Mouse (Mus musculus) MEL (cell line): ENCODE data around the gene Kctd20. TPM values are rescaled to one million over a fixed set of nuclear protein-coding genes. Genes with fewer than 3 reads are reported as not detected.

Experiments
- DNase-seq: peaks from one replicate; pipeline ENCODE4 v3.0.0; 2011; ENCODE audit warnings: low read depth, low spot score
- H3K27ac ChIP-seq: 2 replicates; pipeline ENCODE4 v1.5.1; 2012; ENCODE audit warnings: low read depth, mild to moderate bottlenecking, control low read depth, low read length, moderate library complexity; ENCODE audit not compliant: control insufficient read depth
- H3K27me3 ChIP-seq, 2 experiments: fragments of 150-350 bp in 1 of 2; sonication (generic) in 1 of 2; 2 replicates each; pipeline ENCODE4 v1.6.1; 2012; ENCODE audit warnings: low read length in 2 of 2, mild to moderate bottlenecking in 2 of 2, improper control_type of control experiment in 1 of 2, moderate library complexity in 1 of 2; ENCODE audit not compliant: insufficient read depth in 2 of 2, control insufficient read depth in 1 of 2
- H3K36me3 ChIP-seq, 2 experiments: 2 replicates each; pipeline ENCODE4 v1.6.1; 2012 to 2014; ENCODE audit warnings: low read length in 2 of 2, improper control_type of control experiment in 1 of 2, inconsistent platforms in 1 of 2, mild to moderate bottlenecking in 1 of 2; ENCODE audit not compliant: insufficient read depth in 2 of 2, control insufficient read depth in 1 of 2
- H3K4me1 ChIP-seq, 2 experiments: fragments of 150-350 bp in 1 of 2; sonication (generic) in 1 of 2; 2 replicates each; pipeline ENCODE4 v1.6.1; 2012; ENCODE audit warnings: low read length in 2 of 2, improper control_type of control experiment in 1 of 2, mild to moderate bottlenecking in 1 of 2; ENCODE audit not compliant: insufficient read depth in 2 of 2, control insufficient read depth in 1 of 2
- H3K4me3 ChIP-seq, 2 experiments: fragments of 150-350 bp in 1 of 2; sonication (generic) in 1 of 2; 2 replicates each; pipeline ENCODE4 v1.5.1; 2012; ENCODE audit warnings: low read depth in 2 of 2, low read length in 2 of 2, mild to moderate bottlenecking in 2 of 2, moderate library complexity in 2 of 2, control low read depth in 1 of 2, improper control_type of control experiment in 1 of 2; ENCODE audit not compliant: control insufficient read depth in 1 of 2, insufficient read depth in 1 of 2
- H3K79me2 ChIP-seq: 2 replicates; pipeline ENCODE4 v1.6.1; 2012; ENCODE audit warnings: mild to moderate bottlenecking, low read length, moderate library complexity; ENCODE audit not compliant: control insufficient read depth, poor library complexity, insufficient read depth
- H3K9ac ChIP-seq: 2 replicates; pipeline ENCODE4 v1.6.1; 2012; ENCODE audit warnings: low read depth, mild to moderate bottlenecking, control low read depth, low read length, moderate library complexity; ENCODE audit not compliant: control insufficient read depth, poor library complexity, severe bottlenecking
- H3K9me3 ChIP-seq: fragments of 150-350 bp; sonication (generic); replicated peaks from 2 replicates; pipeline ENCODE4 v1.6.1; 2012; ENCODE audit warnings: mild to moderate bottlenecking, low read length, improper control_type of control experiment, moderate library complexity; ENCODE audit not compliant: insufficient read depth
- CHD1 ChIP-seq: IDR thresholded peaks from 2 replicates; pipeline ENCODE4 v1.6.1; 2012; ENCODE audit warnings: low read depth, mild to moderate bottlenecking, inconsistent platforms, low read length, improper control_type of control experiment
- CTCF ChIP-seq, 3 experiments: IDR thresholded peaks in 2 of 3; conservative IDR thresholded peaks in 1 of 3; 2 replicates each; pipeline ENCODE4 v1.5.1; 2011 to 2012; ENCODE audit warnings: low read length in 3 of 3, low read depth in 2 of 3, mild to moderate bottlenecking in 2 of 3, improper control_type of control experiment in 1 of 3, inconsistent platforms in 1 of 3, mixed read lengths in 1 of 3, moderate library complexity in 1 of 3; ENCODE audit not compliant: control insufficient read depth in 1 of 3, insufficient read depth in 1 of 3, poor library complexity in 1 of 3, severe bottlenecking in 1 of 3
- E2F4 ChIP-seq: IDR thresholded peaks from 2 replicates; pipeline ENCODE4 v1.6.1; 2011; ENCODE audit warnings: low read depth, low read length, improper control_type of control experiment, borderline replicate concordance
- ELF1 ChIP-seq: IDR thresholded peaks from 2 replicates; pipeline ENCODE4 v1.6.1; 2014; ENCODE audit warnings: low read depth, mild to moderate bottlenecking, inconsistent platforms, low read length, improper control_type of control experiment, moderate library complexity
- EP300 ChIP-seq, 2 experiments: IDR thresholded peaks; 2 replicates each; pipeline ENCODE4 v1.6.1; 2011; ENCODE audit warnings: improper control_type of control experiment in 2 of 2, low read length in 2 of 2, low read depth in 1 of 2, mild to moderate bottlenecking in 1 of 2
- ETS1 ChIP-seq: IDR thresholded peaks from 2 replicates; pipeline ENCODE4 v1.6.1; 2012; ENCODE audit warnings: low read depth, mild to moderate bottlenecking, inconsistent platforms, low read length, improper control_type of control experiment, moderate library complexity
- GATA1 ChIP-seq: IDR thresholded peaks from 2 replicates; pipeline ENCODE4 v1.6.1; 2011; ENCODE audit warnings: low read depth, low read length, improper control_type of control experiment
- JUND ChIP-seq: IDR thresholded peaks from 2 replicates; pipeline ENCODE4 v1.6.1; 2011; ENCODE audit warnings: low read depth, mild to moderate bottlenecking, improper control_type of control experiment, low read length
- KAT2A ChIP-seq: conservative IDR thresholded peaks from 2 replicates; pipeline ENCODE4 v1.6.1; 2012; ENCODE audit warnings: low read depth, low read length, improper control_type of control experiment, inconsistent platforms
- MAFK ChIP-seq: IDR thresholded peaks from 2 replicates; pipeline ENCODE4 v1.6.1; 2011; ENCODE audit warnings: low read depth, mild to moderate bottlenecking, low read length, improper control_type of control experiment, borderline replicate concordance
- MAX ChIP-seq: IDR thresholded peaks from 2 replicates; pipeline ENCODE4 v1.6.1; 2011; ENCODE audit warnings: low read length, improper control_type of control experiment
- MAZ ChIP-seq: IDR thresholded peaks from 2 replicates; pipeline ENCODE4 v1.6.1; 2012; ENCODE audit warnings: low read depth, mild to moderate bottlenecking, inconsistent platforms, low read length, improper control_type of control experiment
- MEF2A ChIP-seq: IDR thresholded peaks from 2 replicates; pipeline ENCODE4 v1.6.1; 2014; ENCODE audit warnings: low read depth, mild to moderate bottlenecking, inconsistent platforms, low read length, improper control_type of control experiment; ENCODE audit not compliant: poor library complexity, insufficient replicate concordance, severe bottlenecking; ENCODE audit errors: extremely low read depth
- MYC ChIP-seq: IDR thresholded peaks from 2 replicates; pipeline ENCODE4 v1.6.1; 2011; ENCODE audit warnings: low read depth, mild to moderate bottlenecking, low read length, improper control_type of control experiment, moderate library complexity
- NELFE ChIP-seq: IDR thresholded peaks from 2 replicates; pipeline ENCODE4 v1.6.1; 2011; ENCODE audit warnings: low read depth, low read length, improper control_type of control experiment
- POLR2AphosphoS2 ChIP-seq: IDR thresholded peaks from 2 replicates; pipeline ENCODE4 v1.6.1; 2011; ENCODE audit warnings: low read length, improper control_type of control experiment
- POLR2AphosphoS5 ChIP-seq: IDR thresholded peaks from 2 replicates; pipeline ENCODE4 v1.6.1; 2012; ENCODE audit warnings: low read depth, borderline replicate concordance, mild to moderate bottlenecking, inconsistent platforms, low read length, moderate library complexity, mixed read lengths
- SMC3 ChIP-seq: IDR thresholded peaks from 2 replicates; pipeline ENCODE4 v1.6.1; 2011; ENCODE audit warnings: low read depth, low read length, improper control_type of control experiment
- TAL1 ChIP-seq: IDR thresholded peaks from 2 replicates; pipeline ENCODE4 v1.6.1; 2012; ENCODE audit warnings: mild to moderate bottlenecking, inconsistent platforms, low read length, moderate library complexity, mixed read lengths
- TBP ChIP-seq: IDR thresholded peaks from 2 replicates; pipeline ENCODE4 v1.8.0; 2011; ENCODE audit warnings: low read depth, low read length, improper control_type of control experiment
- TCF12 ChIP-seq: IDR thresholded peaks from 2 replicates; pipeline ENCODE4 v1.6.1; 2014; ENCODE audit warnings: low read depth, mild to moderate bottlenecking, inconsistent platforms, low read length, improper control_type of control experiment, moderate library complexity
- UBTF ChIP-seq: IDR thresholded peaks from 2 replicates; pipeline ENCODE4 v1.6.1; 2012; ENCODE audit warnings: low read depth, mild to moderate bottlenecking, inconsistent platforms, low read length, improper control_type of control experiment, moderate library complexity, borderline replicate concordance; ENCODE audit not compliant: insufficient read depth
- ZKSCAN1 ChIP-seq: IDR thresholded peaks from 2 replicates; pipeline ENCODE4 v1.6.1; 2012; ENCODE audit warnings: low read depth, mild to moderate bottlenecking, inconsistent platforms, low read length, improper control_type of control experiment, moderate library complexity
- ZMIZ1 ChIP-seq: IDR thresholded peaks from 2 replicates; pipeline ENCODE4 v1.6.1; 2012; ENCODE audit warnings: low read depth, mild to moderate bottlenecking, inconsistent platforms, low read length, improper control_type of control experiment, moderate library complexity
- ZNF384 ChIP-seq: IDR thresholded peaks from 2 replicates; pipeline ENCODE4 v1.6.1; 2012; ENCODE audit warnings: low read depth, mild to moderate bottlenecking, inconsistent platforms, low read length, improper control_type of control experiment
- polyA plus RNA-seq, 2 experiments: library from polyadenylated mRNA; stranded (reverse) in 1 of 2; unstranded in 1 of 2; fragments of >175 nt in 1 of 2; fragments of >200 nt in 1 of 2; gene quantifications; 2 replicates each; pipeline versions ENCODE4 v1.2.1 to v1.2.4; 2012; ENCODE audit warnings: low replicate concordance in 2 of 2, low read depth in 1 of 2; ENCODE audit not compliant: insufficient read length in 2 of 2, insufficient read depth in 1 of 2, missing spikeins in 1 of 2
- total RNA-seq: library from RNA; depleted of rRNA; stranded (reverse); fragments of 300-350 nt; gene quantifications from 2 replicates; pipeline ENCODE4 v1.2.3, GENCODE M21; 2012

The Kctd20 gene
- total and polyA plus RNA-seq, 3 experiments: 41.8 to 65.4 TPM; not detected in 1

DNA sequence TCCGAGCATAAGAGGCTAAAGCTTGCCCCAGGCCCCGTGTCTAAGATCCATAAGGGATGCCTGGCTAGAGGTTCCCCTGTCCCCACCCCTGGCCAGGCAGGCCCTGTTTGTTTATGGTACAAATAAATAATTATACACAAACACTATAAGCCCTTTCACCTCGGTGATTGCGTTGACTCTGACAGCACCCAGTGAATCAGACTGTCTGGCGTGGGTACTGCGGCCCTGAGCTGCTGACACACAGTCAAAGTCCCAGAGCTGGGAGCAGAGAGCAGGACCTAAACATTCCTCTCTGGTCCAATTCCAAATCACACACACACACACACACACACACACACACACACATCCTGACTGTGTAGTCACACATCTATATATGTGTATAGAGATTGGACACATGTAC, 37.8 kb upstream of the Kctd20 start:
- 0 out of 4 replicates have a peak, but pooled peaks cover 0 to 1% of the 10 kb centered on the region in 2 experiments for H3K27me3 ChIP-seq
- no peak overlapping the region for H3K27ac ChIP-seq
- no peak for DNase-seq
- no peaks in the 10 kb centered on the region for H3K36me3 ChIP-seq
- no peaks in the 10 kb centered on the region for H3K79me2 ChIP-seq
- no peaks in the 10 kb centered on the region for H3K4me1 ChIP-seq
- H3K4me3 ChIP-seq: no peak overlapping the region
- TF ChIP-seq MYC (no peak), POLR2AphosphoS2 (no peak), MAX (no peak), UBTF (no peak), POLR2AphosphoS5 (no peak), ZKSCAN1 (no peak), TCF12 (no peak), JUND (no peak), MEF2A (no peak), SMC3 (no peak), TAL1 (no peak), GATA1 (no peak)
- H3K9ac ChIP-seq: no peak overlapping the region
- no peaks in the 10 kb centered on the region for H3K9me3 ChIP-seq

GRCm38 (mm10) chr17:28915060-28915628, 36.6 kb upstream of the Kctd20 start, which contains the start of gene 4930539E08Rik:
4930539E08Rik (minus strand) TSS chr17:28915324.
- Histone ChIP-seq H3K4me3 (no peak within 1 kb of the TSS), H3K4me1 (no peaks in the 10 kb centered on the region)
- no peak for DNase-seq

More at GRCm38 (mm10) chr17:28915060-28915628, 36.6 kb upstream of the Kctd20 start, which contains the start of gene 4930539E08Rik:
- no peaks in the 10 kb centered on the region for H3K79me2 ChIP-seq
- H3K9ac ChIP-seq: no peak within 1 kb of the TSS
- H3K36me3 ChIP-seq: no peaks in the 10 kb centered on the region
- no peaks in the 10 kb centered on the region for H3K9me3 ChIP-seq
- H3K27ac ChIP-seq: no peak within 1 kb of the TSS
- TF ChIP-seq CHD1 (no peak), KAT2A (no peak), MAZ (no peak), TBP (no peak), TAL1 (no peak), ETS1 (no peak), CTCF (IDR thresholded peaks at IDR 0.05 in 2 of 3, conservative IDR thresholded peaks at IDR 0.05 in 1 of 3; ENCODE audit: control insufficient read depth in 1 of 3, insufficient read depth in 1 of 3, low read depth in 2 of 3, low read length in 3 of 3, poor library complexity in 1 of 3, severe bottlenecking in 1 of 3) (no peak), E2F4 (no peak), ELF1 (no peak), ZMIZ1 (no peak), ZNF384 (no peak), TCF12 (no peak), NELFE (no peak), MAFK (no peak), GATA1 (no peak), MAX (no peak), JUND (no peak), EP300 (IDR thresholded peaks at IDR 0.05; ENCODE audit: low read depth in 1 of 2, low read length in 2 of 2) (no peak)
- TF ChIP-seq, all 39 proteins: peak for 0
- H3K27me3 ChIP-seq: 0 out of 4 replicates have a peak, but pooled peaks cover 0 to 1% of the 10 kb centered on the region in 2 experiments
